Mouse (Mus musculus) frontal cortex, postnatal 25 days (tissue): Measurements from ENCODE around the gene Nrgn.

Source experiments
- DNase-seq, 2 experiments: peaks; one replicate each; pipeline ENCODE4 v3.0.0; 2022; ENCODE audit warnings: low spot score in 2 of 2

Nrgn gene

DNA sequence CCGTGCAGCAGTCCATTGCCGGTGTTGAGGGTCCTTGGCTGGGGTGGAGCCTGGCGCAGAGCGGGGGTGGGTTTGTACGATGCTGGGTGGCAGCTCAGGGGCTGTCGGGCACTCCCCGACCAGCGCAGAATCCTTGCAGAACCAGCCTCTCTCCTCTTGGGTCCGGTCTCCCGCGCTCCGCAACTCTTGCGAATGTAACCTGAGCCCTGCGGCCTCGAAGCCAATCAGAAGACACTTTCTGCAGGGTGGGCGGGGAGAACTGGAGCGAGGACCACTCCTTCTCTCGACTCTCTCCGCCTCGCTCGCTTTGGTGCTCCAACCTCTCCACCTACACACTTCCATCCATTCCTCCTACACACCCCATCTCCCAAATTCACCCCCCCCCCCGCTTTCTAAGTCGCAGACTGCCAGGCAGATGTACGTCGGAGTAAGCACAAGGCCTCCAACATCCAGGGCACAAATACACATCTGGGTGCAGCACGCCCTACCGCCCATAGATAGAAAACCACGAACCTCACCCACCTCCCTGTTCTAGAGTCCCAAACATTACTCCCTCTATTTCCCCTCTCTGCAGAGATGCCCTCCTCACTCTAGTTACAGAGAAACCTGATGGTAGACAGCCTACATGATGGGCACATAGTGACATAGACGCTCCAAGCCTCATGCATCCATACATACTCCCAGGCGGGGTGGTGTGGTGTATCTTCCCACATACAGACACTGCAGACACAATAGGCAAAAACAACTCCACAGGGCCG, at the start of gene Nrgn:
Gene Nrgn (minus strand): TSS at position 369 of the 758 bp plus-strand sequence.
- DNase-seq = peak; percentile 70 to 79

DNA sequence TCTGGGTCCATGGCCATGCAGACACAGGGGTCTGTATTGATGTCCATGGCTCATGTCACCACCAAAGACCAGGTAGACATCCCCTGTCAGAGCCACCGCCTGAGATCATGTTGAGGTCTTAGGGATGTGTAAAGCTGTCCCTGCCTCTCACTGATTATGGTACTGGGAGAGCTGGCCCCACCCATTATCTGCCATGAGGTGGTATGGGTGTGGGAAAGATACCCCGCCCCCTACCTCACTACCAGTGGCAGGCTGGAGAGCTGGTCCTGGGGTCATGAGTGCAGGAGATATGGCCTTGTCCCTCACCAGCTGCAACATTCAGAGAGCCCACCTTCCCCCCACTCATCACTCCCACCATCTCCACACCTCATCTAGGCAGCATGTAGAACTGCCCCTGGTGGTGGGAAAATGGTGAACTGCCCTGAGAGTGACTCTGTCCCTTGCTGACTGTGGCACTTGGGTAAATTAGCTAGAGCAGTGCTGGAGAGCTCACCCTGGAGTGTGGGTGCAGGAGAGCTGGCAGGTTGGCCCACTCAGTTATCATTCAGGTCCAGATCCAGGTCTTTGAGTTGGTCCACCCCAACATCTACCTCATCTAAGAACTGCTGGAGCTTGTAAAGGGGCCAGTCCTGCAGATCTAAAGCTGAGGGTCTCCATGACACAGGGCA, 48.0 kb upstream of the Nrgn start:
- DNase-seq = no peak

DNA sequence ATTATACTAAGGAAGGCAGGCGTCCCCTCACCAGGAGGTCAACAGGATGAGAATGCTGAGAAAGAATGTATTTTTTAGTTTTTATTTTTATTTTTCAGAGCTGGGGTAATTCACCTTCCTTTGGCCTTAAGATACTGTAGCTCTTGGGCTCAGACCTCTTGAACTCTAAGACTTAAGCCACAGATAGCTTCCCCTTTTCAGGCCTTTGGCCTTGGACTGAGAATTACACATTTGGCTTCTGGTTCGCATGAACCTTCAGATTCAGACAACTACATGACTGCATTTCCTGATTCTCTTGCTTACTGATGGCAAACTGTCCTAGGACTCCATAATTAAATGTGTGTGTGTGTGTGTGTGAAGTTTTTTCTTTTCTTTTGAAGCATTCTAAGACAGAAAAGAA, 45.9 kb upstream of the Nrgn start:
- no peak for DNase-seq

DNA sequence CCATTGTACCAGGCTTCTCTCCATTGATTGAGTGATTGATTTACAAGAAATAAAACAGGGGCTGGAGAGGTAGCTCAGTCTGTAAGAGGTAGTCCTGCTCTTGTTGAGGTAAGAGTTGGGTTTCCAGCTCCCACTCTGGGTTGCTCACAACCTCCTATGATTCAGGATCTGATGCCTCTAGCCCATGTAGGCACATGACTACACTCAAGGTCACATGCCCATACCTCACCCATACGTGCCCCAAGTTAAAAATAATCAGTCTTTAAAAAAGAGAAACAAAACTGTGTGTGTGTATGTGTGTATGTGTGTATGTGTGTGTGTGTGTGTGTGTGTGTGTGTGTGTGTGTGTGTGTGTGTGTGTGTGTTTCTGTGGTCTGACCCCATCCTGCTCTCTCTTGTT, 42.9 kb upstream of the Nrgn start:
- no peak for DNase-seq

DNA sequence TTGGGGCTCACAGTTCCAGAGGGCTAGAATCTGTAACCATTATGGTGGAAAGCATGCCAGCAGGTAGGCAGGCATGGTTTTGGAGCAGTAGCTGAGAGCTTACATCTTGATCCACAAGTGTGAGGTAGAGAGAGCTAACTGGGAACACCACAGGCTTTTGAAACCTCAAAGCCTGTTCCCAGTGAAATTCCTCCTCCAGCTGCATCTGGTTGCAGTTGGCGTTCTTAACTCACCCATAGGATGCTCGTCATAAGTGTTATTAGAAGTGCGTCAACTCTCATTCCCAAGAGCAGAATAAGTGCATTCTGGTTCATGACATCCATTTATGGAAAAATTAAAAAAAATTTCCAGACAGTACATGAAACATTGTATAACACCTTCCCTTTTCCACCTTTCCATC, 41.0 kb upstream of the Nrgn start:
- no peak for DNase-seq

DNA sequence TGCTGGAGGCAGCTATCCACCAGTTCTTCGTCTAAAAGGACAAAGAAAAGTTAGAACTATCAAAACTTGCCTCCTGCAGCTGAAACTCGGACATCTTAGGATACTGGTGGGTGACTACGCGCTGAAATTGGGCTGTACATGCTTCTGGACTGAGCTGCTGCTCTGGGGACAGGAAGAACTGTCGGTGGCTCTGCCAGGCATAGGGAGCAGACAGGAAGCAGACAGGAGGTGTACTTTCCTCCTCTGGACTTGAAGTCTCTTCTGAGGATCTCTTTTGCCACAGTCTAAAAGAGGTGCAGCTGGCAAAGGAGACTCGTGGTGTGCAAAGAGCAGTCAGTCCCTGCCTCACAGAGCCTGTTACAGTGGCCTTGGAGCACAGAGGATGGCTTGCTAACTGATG, 39.9 kb upstream of the Nrgn start:
- no peak for DNase-seq

DNA sequence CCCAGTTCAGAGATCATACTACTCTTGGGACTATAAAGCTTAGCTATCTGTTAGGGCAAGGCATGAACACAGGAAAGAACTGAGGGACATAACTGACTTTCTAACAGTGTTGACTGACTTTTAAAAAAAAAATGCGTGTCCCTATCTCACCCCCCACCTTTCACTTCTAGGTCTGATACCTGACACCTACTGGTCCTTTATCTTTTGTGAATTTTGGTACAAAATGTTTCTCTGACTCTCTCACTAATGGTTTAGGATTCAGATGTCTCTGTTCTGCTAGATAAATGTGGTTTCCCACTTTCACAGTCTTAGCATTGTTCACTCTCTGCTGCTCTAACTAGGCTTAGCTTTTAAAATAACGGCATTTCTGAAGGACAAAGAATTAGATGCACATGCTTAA, 39.3 kb upstream of the Nrgn start:
- DNase-seq = no peak

DNA sequence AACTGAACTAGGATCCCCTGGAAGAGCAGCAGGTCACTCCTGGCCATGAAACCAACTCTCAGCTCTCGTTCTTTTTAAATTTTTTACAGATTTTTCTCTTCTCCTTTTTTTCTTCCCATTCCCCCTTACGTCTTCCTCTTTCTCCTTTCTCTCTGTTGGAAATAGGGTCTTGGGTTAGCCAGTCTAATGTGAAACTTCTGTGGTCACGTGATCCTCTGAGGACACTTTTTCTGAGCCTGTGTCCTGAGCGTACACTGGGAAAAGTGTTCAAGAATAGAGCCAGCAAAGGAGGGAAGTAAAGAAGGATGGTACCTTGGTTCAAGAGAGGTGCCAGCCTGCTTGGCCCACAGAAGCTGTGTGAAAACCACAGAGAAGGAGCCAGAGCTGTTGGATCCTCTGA, 37.7 kb upstream of the Nrgn start:
- no peak for DNase-seq

DNA sequence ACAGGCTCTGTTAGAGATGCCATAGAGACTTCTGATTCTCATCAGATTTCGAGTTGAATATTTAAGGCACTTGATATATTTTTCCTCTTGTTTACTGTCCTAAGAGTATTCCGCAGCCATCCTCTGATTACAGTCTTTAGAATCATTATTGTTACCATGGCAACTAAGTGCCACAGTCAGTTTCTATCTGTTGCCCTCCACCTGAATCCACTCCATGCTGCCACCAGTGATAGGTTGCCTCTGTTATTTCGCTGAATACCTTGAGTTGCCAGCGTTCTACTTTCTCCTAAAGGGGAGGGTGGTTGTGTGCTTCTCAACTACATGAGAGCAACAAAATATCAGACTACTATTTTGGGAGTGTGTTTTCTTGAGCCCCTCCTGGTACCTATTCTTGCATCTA, 34.0 kb upstream of the Nrgn start:
- DNase-seq = no peak

DNA sequence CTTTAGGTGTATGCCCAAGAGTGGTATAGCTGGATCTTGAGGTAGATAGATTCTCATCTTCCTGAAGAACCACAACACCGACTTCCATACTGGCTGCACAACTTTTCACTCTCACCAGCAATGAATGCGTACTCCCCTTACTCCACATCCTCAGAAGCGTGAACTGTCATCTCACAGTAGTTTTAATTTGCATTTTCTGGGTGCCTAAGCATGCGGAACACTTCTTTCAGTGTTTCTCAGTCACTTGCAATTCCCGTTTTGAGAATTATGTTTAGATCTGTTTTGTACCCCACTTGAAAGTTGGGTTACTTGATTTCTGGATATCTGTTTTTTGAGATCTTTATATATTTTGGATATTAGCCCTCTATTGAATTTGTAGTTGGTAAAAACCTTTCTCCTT, 30.9 kb upstream of the Nrgn start:
- DNase-seq = no peak

DNA sequence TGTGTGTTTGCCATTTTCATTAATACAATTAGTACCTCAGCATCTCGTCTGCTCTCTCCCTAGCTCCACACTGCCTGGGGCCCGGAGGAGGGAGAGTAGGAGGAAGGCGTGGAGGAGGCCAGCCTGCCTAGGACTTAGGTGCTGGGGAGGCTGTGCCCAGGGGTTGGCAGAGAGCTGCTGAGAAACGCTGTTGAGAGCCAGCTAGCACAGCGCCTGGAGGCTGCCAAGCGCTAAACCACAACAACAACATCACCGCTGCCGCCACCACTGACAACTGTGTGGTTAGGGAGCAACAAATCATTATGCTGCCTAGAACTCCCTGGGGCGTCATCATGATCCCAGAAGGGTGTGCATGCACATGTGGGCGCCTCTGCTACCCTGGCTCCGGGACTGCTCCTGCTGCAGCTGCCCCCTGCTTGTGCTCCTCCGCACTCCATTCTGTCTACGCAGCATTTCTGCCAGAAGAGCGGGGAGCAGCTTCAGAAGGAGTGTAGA, 23.8 kb upstream of the Nrgn start:
- DNase-seq = peak; percentile 36 to 43

DNA sequence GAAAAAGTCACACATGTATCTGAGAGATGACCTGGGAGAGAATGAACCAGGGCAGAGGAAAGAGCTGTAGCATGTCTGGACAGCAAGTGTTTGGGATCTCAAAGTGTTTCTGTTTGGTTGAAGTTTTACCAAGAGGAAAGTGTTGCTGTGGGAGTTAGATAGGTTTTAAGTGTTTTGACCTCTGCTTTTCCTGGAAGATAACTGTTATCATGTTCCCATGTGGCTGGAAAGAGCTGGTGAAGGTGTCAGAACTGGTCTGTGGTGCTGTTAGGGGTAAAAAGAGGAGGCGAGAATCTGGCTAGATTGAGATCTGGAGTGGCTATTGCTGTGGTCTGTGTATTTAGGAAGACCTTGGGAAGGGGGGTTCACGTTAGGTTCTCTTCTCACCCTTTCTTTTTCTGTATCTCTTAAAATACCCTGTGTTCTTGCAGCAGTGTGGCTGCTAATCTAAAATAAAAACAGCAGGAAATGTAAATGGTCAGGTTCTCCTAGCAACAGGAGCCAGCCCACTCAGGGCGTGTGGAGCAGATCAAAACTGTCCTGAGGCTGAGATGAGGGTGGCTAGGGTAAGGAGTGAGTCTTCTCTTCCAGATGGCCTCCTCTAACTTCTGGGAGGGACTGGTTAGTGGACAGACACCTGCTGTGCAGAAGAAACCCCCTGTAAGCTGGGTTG, 19.6 kb upstream of the Nrgn start:
- no peak for DNase-seq

DNA sequence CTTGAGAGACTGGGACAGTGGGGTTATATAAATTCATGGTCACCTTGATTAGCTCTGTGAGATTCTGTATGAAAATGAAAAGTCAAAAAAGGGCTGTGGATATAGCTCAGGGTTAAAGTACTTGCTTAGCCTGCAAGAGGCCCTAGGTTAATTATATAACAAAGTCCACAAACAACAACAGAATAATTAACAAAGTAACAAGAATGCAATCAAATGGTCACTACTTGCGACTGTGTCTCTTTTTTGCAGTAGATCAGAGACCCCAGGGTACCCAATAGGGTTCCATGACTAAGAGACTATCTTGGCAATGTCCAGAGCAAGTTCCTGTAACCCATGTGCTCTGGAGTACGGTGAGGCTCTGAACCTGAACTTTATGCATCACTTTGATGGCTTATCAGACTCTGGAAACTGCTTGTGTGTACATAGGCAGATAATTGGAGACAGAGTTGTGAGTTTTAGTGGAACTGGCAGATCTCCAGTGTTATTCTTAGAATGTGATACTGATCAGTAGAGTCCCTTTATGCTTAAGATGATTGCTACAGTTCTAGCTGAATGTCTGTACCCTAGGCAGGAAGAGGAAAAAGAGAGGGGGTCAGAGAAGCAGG, 16.6 kb upstream of the Nrgn start:
- DNase-seq = no peak

DNA sequence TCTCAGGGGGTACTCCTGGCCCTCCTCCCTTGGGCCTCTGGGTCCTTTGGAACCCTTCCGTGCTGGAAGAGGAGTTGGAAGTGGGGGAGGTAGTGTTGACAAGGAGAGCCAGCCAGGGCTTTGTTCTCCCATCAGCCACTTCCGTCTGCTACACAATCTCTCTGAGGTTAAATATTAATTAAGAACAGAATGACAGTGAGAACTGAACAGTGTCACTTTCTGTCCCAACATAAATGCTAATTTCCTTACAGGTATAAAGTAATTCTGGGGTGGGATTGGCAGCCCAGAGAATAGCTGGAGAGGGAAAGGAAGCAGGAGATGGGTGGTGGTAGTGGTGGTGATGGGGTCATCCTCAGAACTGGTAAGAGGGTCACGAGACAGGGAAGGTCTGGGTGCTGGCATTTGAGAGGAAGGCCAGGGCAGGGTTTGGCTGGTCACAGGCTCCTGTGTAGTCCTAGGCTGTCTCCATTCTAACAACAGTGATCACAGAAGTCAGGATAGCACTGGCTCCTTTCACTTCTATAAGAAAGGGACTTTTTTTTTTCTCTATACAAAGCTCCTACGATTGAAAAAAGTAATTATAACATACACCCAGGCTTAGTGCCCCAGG, 16.0 kb upstream of the Nrgn start:
- DNase-seq = no peak

DNA sequence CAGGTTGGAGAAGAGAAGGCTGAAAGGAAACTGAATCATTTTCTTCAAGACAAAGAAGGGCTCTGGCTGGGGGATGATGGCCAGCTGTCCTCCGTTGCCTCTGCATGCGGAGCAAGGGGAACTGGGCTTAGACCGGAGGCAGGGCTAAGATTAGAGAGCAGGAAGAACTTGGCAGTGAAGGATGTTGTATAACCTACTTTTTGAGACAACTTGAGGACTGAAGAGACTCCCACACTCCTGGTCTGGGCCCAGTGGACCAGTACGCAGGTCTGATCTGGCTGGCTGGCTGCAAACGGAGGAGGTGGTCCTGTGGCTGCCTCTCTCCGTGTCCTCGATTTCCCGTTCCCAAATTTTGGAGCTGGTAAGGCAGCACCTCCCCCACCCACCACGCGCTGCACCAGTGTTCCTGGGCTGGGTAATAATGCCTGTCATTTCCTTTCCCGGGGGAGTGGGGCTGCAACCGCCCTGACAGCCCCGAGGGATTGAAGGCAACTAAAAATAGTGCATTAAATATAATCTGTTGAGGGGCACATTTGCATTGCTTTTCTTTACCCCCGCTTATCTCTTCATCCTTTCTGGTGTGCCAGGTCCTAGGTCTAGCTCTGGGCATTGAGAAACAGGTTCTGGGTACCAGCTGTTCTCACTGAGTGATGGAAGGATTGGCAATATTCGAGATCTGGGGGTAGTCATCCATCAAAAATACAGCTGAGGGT, 15.3 kb upstream of the Nrgn start:
- DNase-seq = peak in 1 of 2 experiments; percentile 60

DNA sequence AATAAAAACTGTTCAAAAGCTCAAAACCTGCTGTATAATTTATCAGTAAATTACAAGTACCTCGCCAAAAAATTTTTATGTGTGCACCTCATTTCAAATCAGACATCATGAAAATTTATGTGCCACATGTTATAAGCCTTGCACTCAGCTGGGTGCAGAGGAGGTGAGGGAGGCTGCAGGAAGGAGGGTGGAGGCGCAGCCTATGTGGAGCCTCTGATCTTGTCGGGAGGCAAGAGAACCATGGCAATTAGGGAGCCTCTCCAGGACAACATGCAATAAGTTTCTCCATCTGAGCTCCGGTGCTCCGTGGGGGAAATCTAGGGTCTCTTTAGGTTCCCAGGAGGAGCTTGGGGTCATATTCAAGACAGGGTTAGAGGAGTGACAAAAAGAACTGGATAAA, 14.8 kb upstream of the Nrgn start:
- no peak for DNase-seq

DNA sequence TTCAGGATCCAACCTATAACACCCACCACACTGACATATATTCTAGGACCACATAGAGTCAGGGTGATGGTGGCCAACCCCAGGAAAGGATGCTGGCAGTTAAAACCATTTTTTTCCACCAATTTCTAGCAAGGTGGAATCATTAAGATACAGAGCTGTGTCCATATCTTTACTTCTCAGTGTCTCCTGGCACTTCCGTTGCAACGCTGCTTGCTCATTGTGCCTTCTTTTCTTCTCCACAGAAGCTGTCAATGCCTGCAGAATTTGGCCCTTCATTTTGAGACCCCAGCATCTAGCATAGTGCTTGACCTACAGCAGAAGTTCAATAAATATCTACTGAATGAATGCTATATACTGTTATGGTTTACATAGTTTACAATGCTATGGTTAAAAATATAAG, 14.3 kb upstream of the Nrgn start:
- DNase-seq = no peak

DNA sequence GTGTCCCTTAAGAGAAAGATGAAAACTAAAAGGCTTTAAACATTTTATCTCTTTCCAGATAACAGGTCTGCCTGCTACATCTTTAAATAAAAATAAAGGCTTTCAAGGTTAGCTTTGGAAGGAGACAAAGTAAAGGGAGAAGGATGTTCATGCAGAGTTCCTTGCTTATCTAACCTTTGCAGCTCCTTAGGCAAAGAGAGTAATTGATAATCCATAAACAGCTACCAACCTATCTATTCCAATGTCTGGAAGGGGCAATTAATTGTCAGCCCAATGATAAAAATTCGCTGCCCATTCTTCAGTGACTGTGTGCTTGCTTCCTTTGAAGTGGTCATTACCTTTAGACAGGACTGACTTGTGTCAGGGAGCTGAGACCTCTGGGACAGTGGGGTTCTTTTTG, 11.1 kb upstream of the Nrgn start:
- DNase-seq = no peak

DNA sequence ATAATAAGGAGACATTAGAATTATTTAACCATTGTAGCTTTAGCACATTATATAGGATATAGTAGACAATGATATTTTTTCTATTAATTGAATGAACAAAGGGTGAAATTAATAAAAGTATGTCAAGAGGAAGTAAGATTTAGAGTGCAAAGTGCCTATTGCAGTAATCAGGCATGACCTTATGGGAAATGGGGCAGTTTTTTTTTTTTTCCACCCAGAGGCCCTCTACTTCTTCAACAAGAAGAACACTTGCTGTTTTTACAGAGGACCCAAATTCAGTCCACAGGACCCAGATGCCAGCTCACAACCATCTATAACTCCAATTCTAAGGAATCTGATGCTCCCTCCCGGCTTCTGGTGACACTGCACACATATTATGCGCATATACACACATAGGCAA, 7.9 kb upstream of the Nrgn start:
- DNase-seq = no peak

DNA sequence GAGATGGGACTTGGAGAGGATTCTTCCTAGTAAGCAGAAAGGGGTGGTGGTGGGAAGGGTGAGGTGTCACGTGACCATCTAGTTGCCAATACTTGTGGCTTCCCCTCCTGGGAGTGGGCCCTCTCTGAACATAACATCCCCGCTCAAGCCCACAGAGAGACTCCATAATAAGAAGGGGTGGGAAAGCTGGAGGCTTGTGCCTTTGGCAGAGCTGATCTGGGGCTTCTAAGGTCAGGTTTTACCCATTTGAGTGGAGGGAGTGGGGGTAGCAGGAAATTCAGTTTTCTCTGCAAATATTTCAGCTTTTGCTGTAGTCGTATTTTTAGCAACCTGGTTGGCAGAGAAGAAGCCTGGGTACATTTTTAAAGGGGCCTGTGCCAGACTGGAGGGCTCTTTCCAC, 3.7 kb upstream of the Nrgn start:
- DNase-seq = no peak
